ENCODE assay signal across 8 mouse cellular contexts in the genomic region with DNA sequence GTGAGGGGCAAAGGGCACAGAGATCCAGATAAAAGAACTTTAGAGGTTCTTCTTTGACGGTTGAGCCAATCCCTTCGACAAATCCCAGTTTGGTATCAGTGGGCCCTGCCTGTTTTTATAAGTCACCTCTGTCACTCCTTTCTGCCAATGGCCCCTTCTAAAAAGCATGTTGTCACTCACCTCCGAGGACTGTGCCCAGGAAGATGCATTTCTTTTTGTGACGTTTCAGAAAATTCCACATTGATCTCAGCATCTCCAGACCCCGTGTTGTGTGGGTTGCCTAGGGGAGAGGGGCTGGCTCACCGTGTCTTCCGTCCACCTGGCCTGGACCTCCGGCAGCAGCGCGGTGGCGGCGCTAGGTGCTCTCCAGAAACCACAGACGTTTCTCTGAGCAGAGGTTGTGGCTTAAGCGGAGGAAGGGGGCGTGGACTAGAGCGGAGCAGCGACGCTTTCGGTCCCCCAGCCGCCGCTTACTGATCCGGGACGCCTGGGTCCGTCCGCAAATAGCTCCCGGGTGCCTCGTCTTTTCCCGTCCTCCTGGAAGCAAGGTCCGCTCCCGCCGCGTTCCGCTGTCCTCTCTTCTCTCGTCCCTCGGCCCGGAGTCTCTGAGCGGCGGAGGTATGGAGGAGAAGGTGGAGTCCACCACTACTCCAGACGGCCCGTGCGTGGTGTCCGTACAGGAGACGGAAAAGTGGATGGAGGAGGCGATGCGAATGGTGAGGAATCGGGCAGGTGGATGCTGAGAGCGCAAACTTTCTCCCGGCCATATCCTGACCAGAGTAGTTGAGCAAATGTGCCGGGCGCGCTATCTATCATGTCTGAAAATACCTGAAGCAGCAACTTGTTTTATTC. TPM values are rescaled to one million over a fixed set of nuclear protein-coding genes. Genes with fewer than 3 reads are reported as not detected.
DNase-seq lines count a peak whose midpoint lies in the region; ATAC-seq and TF ChIP-seq lines count a peak whose summit lies in the region.

A gene (plus strand): TSS at position 249 of the 852 bp plus-strand sequence.
A gene (minus strand): TSS at position 497 of the 852 bp plus-strand sequence.

- H3K27ac ChIP-seq in ES-E14 (ENCODE audit: insufficient read depth, low read depth, low read length, poor library complexity, severe bottlenecking), result peak within 1 kb of the TSS; percentile 59
- H3K27ac ChIP-seq in forebrain, embryonic 16.5 days (ENCODE audit: low read length), result peak within 1 kb of the TSS; percentile 67
- peak within 1 kb of the TSS; percentile 76 for H3K27ac ChIP-seq in lung, embryonic 15.5 days

- no peaks in the 10 kb centered on the region for H3K9me3 ChIP-seq in ES-E14 (ENCODE audit: control insufficient read depth, insufficient read depth, low read depth, low read length)
- no peaks in the 10 kb centered on the region for H3K9me3 ChIP-seq in forebrain, embryonic 16.5 days (ENCODE audit: control insufficient read depth, low read length)
- no peaks in the 10 kb centered on the region for H3K9me3 ChIP-seq in lung, embryonic 15.5 days

- H3K27me3 ChIP-seq in forebrain, embryonic 16.5 days (replicated peaks; ENCODE audit: control insufficient read depth, insufficient read depth, low read length), result no peaks in the 10 kb centered on the region
- H3K27me3 ChIP-seq in lung, embryonic 15.5 days, result no peaks in the 10 kb centered on the region

- H3K9ac ChIP-seq in ES-E14 (ENCODE audit: insufficient read depth, low read depth, low read length, poor library complexity, severe bottlenecking), result peak within 1 kb of the TSS; percentile 99
- H3K9ac ChIP-seq in forebrain, embryonic 16.5 days (replicated peaks; ENCODE audit: low read depth, low read length), result peak within 1 kb of the TSS; percentile 83
- peak within 1 kb of the TSS; percentile 77 for H3K9ac ChIP-seq in lung, embryonic 15.5 days

- peaks cover 3% of the 10 kb centered on the region; the same call in 1 of the 2 replicates for H3K36me3 ChIP-seq in ES-E14 (ENCODE audit: control insufficient read depth, insufficient read depth, low read length, poor library complexity, severe bottlenecking)
- no peaks in the 10 kb centered on the region for H3K36me3 ChIP-seq in forebrain, embryonic 16.5 days (ENCODE audit: control insufficient read depth, insufficient read depth)
- H3K36me3 ChIP-seq in lung, embryonic 15.5 days, result no peaks in the 10 kb centered on the region

- H3K4me1 ChIP-seq in ES-E14 (ENCODE audit: control insufficient read depth in 2 of 2, insufficient read depth in 2 of 2, low read length in 2 of 2, poor library complexity in 1 of 2), result no peaks in the 10 kb centered on the region; a peak in 1 of 4 replicates
- H3K4me1 ChIP-seq in forebrain, embryonic 16.5 days (replicated peaks; ENCODE audit: control insufficient read depth, insufficient read depth, low read length), result peaks cover 11% of the 10 kb centered on the region
- peaks cover 10% of the 10 kb centered on the region; the same call in 1 of the 2 replicates for H3K4me1 ChIP-seq in lung, embryonic 15.5 days

- in situ Hi-C loops in ES-E14 (cut with MboI; ENCODE audit: low sequenced_read_pairs in 2 of 2, unreplicated experiment in 2 of 2), result loop anchor here (25.0 kb wide), 1 partner anchor 834 kb away; no protein-coding TSS in a partner anchor

- H3K4me2 ChIP-seq in forebrain, embryonic 16.5 days (ENCODE audit: low read length), result peak within 1 kb of the TSS; percentile 78
- H3K4me2 ChIP-seq in lung, embryonic 15.5 days, result peak within 1 kb of the TSS; percentile 78

- peak; percentile 87 for DNase-seq in ES-E14 (ENCODE audit: low read depth, low spot score)
- peak; percentile 82 for DNase-seq in cerebellum, adult 11-12 months
- peak; percentile 94 for DNase-seq in heart, postnatal 4 days
- peak; percentile 75 to 86 for DNase-seq in layer of hippocampus, adult 8-10 months (ENCODE audit: low spot score in 2 of 2)
- peak; percentile 77 for DNase-seq in ovary, adult 18-20 months (ENCODE audit: low spot score)
- DNase-seq in thymus, postnatal 0 days (ENCODE audit: low spot score), result peak; percentile 92

- peak within 1 kb of the TSS; percentile 84 to 99 for H3K4me3 ChIP-seq in ES-E14 (ENCODE audit: insufficient read depth in 1 of 2, low read depth in 1 of 2, low read length in 2 of 2, poor library complexity in 1 of 2, severe bottlenecking in 1 of 2)
- peak within 1 kb of the TSS; percentile 81 for H3K4me3 ChIP-seq in forebrain, embryonic 16.5 days (replicated peaks; ENCODE audit: low read length)
- peak within 1 kb of the TSS; percentile 80 for H3K4me3 ChIP-seq in lung, embryonic 15.5 days

- under 1% methylated on average over 51 of the region's 51 CpGs for WGBS in forebrain, embryonic 16.5 days
- WGBS in lung, embryonic 15.5 days, result under 1% methylated on average over 51 of the region's 51 CpGs

- ATAC-seq in forebrain, embryonic 16.5 days, result peak; percentile 98
- peak; percentile 97 for ATAC-seq in lung, embryonic 15.5 days (ENCODE audit: borderline replicate concordance, extremely low read depth, low FRiP score, low TSS enrichment)

TF ChIP-seq in ES-E14, 5 proteins besides CTCF, POLR2A, EP300 and RAD21:
- no peak for TF ChIP-seq MAFK (IDR thresholded peaks at IDR 0.05; ENCODE audit: insufficient read depth, low read depth, low read length)
- no peak for TF ChIP-seq ZC3H11A (IDR thresholded peaks at IDR 0.05; ENCODE audit: borderline replicate concordance, low read depth, low read length)
- TF ChIP-seq HCFC1 (IDR thresholded peaks at IDR 0.05; ENCODE audit: borderline replicate concordance, insufficient read depth, low read length), result peak; percentile 90

RNA-seq across cellular contexts. Expression of the first gene that starts in this region (rescaled TPM):
- 14.4 and 15.1 TPM in 2 replicates for total RNA-seq in ES-E14 (2012; rRNA removed)
- polyA plus RNA-seq in forebrain, embryonic 16.5 days (2015; fragmentation: Nextera tagmentation; extraction: Ambion mirVana), result 2.2 and 2.6 TPM in 2 replicates
- 1 to 10 TPM; 4.3 to 5.0 TPM for total RNA-seq in heart, postnatal 4 days (2021)
- 10 to 100 TPM in 2 of 4 experiments, 1 to 10 TPM in 2; 7.3 to 11.5 (median 8.9) TPM for total RNA-seq in layer of hippocampus, adult 8-10 months (2022)
- 4.2 and 4.8 TPM in 2 replicates for polyA plus RNA-seq in lung, embryonic 15.5 days (2015; fragmentation: Nextera tagmentation; extraction: Ambion mirVana)
- polyA plus RNA-seq in thymus, postnatal 0 days (2015; fragmentation: Nextera tagmentation; extraction: Ambion mirVana), result 6.7 and 6.9 TPM in 2 replicates

RNA-seq across cellular contexts. Expression of the second gene that starts in this region (rescaled TPM):
- total RNA-seq in ES-E14 (2012; rRNA removed), result 14.8 and 17.5 TPM in 2 replicates
- polyA plus RNA-seq in forebrain, embryonic 16.5 days (2015; fragmentation: Nextera tagmentation; extraction: Ambion mirVana), result 33.3 and 33.8 TPM in 2 replicates
- 10 to 100 TPM; 25.1 to 27.7 TPM for total RNA-seq in heart, postnatal 4 days (2021)
- 10 to 100 TPM; 26.3 to 34.2 (median 29.6) TPM for total RNA-seq in layer of hippocampus, adult 8-10 months (2022)
- polyA plus RNA-seq in lung, embryonic 15.5 days (2015; fragmentation: Nextera tagmentation; extraction: Ambion mirVana), result 20.2 and 23.4 TPM in 2 replicates
- polyA plus RNA-seq in thymus, postnatal 0 days (2015; fragmentation: Nextera tagmentation; extraction: Ambion mirVana), result 24.0 and 24.6 TPM in 2 replicates

Comparison
In these comparisons a context has a peak if more than half of its experiments do, and no peak if none do; other contexts are left out.
1. Peak in every context shown above with its lines: DNase-seq, ATAC-seq, H3K4me3 ChIP-seq and H3K27ac ChIP-seq.